Mouse (Mus musculus): ENCODE data around the gene Gpc5.
"Not testable (repeated sequence)": the region's sequence is repeated elsewhere in the genome, so short reads cannot be mapped to it uniquely, and the experiment has no call there.

Gpc5 gene

DNA sequence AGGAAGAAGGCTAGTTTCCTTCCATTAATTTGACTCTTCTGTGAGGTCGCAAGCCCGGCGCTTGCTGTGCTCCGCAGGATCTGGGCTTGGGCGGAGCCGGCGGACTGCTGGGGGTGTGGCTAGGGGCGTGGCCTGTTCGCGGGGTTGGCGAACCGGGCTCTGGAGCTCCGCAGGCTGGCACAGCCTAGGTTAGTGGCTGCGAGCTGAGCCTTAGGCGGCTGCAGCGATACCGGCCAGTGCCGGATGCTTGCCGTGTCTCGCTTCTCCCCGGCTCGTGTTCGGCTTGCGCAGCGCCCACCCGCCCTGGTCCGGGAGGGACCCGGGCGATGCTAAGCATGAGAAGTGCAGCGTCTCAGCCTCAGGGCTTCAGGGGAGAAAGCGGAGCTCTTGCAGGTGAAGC, at the start of gene Gpc5:
Gene Gpc5 (plus strand): TSS at position 135 of the 400 bp plus-strand sequence.
- peak; percentile 93 for DNase-seq

DNA sequence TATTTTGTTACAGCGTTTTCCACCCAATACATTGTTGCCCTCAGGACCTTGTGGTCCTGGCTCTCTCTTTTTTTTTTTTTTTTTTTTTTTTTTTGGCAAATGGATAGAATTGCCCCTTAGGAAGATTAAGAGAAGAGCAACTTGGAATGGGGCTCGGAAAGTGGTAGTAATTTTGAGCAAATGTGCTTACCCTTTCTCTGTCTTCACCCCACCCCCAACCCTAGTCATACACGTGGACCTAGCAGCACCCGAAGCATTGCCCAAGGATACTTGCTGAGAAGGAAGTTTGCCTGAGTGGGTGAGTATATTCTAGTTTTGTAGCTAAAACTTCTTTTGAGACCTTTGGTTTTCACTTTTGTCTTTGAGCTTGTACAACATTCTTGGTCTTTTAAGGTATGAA, 49.4 kb upstream of the Gpc5 start:
- DNase-seq = peak; percentile 25

DNA sequence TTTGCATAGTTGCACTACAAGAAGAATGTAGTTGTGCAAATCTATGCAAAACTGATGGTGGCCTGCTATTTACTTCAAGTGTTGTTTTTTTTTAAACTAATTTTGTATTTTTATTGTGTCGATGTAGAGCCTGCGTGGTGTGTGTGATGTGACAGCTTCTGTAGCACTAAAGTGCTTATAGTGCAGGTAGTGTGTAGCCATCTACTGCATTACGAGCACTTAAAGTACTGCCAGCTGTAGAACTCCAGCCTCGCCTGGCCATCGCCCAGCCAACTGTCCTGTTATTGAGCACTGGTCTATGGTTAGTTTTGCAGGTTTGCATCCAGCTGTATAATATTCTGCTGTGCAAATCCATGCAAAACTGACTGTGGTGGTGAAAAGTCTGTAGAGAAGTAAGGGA, 48.0 kb upstream of the Gpc5 start:
- no peak for DNase-seq

DNA sequence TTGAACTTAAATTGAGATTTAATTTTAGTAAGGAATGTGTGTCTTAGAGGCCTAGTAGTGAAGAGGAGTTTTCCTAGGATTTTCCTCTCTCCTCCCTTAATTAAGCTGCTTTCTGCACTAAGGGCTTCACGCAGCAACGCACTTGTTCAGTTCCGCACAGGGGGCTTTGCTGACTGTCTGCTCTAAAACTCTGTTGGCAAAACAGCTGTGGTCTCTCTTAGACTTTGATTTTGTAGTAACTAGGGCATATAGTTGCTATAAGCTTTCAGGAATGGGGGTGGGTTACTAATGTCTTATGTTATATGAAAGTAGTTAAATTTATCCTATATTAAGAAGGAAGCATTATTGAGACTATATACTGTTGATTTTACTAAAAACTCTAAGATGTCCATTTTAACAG, 46.3 kb upstream of the Gpc5 start:
- DNase-seq = no peak

DNA sequence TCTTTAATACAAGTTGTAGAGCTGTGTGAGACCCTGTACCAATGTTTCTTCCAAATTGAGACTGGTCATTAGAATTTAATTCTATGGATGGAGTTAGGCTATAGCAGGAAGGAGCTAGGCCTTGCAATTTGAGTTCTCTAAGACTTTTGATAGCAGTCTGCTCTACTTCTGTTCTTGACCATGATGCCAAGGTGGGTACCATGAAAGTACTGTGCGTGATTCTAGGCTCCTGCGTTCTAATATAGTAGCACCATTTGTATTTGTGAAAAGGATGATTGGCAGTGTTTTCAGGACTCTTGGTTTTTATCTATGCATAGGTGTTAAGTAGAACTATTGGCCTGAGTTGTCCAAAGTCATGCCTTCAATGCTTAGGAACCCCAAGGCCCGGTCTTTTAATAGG, 44.7 kb upstream of the Gpc5 start:
- DNase-seq = no peak

DNA sequence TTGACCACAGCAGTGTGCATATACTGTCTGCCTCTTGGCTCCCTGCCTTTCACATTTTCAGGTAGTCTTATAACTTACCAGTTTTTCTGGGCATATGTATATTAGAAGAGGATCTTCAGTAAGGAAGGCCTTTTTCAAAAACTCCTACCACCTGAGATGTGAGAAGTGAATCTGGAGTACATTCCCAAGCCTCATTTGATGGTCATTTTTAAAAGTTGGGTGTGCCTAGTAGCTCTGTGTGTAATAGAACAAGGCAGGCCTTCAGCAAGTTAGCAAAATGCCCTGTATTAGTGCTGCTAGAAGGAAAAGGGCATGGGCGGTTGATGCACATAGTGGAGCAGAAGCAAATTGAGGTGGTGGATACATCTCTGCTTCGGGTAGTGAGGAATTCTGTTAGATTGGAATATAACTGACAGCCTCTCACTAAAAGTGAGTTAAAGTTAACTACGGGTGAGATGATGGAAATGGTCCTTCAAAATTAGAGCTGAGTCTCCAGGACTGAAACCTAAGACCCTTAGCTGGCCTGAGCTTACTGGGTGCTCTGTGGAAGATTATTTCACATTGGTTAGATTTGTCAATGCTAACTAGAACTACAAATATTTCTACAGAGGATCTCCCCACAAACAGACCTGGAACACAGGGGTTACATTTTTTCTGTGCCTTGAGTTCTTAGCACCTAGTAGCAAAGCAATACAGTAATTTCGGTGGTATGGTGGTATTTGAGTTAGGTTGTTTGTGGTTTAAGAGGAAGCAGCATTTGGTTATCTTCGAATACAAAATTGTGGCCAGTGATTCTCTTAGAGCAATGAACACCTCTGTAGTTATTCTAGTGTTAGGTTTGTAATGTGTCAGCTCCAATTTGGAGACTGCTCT, 43.8 kb upstream of the Gpc5 start:
- DNase-seq = no peak

DNA sequence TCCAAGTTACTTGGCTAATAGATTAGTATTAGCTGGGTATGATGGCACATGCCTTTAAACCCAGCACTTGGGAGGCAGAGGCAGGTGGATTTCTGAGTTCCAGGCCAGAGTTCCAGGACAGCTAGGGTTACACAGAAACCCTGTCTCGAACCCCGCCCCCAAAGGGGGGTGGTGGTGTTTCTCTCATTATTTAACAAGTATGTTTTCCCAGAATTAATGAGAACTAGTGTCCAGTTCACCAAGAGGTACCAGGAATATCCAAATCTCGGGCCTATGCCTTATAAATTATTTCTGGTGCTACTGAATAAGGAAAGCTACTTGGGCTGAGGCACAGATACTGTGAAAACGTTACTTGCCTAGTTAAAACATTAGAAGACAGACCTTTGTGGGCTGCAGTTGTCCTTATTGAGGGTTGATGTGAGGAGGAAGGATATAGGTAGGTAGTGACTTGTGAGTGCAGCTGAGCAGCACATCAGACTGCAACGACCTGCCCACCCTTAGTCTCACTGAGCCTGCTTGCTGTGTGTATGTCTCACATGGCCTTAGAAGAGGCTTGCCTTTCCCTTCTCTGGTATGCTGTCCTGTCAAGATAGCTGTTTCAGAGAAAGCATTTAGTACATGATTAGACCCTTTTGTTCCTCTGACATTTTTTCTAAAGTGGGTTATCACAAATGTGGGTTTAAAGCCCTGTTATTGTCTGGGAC, 43.0 kb upstream of the Gpc5 start:
- no peak for DNase-seq

DNA sequence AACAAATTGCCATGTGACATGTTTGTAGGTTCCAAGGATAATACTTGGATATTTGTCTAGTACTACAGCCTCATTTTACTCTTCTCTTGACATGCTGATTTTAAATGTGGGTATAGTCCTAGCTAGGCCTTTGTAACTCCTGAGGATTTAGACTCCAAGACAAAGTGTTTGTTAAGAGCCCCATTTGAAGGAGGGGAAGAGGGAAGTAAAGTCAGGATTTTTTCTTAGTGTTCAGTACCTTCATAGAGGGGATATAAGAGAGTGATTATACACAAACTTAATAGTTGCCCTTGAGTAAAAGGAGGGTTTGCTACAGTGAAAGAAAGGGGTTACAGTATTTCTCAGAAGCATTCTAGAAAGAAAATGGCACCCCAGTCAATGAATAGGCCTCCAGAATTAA, 42.2 kb upstream of the Gpc5 start:
- DNase-seq = no peak

DNA sequence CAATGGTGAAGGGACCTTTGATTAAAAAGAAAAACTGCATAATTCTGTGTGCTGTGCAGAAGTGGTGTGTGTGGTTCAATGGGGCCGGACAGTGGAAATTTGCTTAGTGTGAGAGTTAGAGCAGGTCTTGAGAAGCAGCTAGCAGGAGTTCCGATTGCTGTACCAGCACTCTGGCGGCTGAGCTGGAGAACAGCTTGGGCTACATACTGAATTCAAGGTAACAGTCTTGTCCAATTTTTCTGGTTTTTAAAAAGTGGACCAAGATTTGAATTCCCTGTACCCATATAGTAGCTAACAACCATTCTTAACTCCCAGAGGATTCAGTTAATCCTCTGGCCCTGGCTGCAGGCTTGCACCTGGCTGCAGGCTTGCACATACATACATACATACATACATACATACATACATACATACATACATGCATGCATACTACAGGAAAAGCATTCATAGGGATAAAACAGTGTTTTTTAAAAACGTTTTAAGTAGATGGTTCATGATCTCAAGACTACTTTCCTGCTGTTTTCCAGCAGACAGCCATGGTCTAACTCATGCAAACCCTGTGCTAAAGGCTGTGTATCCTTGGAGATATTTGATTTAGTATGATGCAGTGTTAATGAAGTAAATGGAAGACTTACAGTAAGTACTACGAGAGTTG, 40.8 kb upstream of the Gpc5 start:
- DNase-seq = no peak

DNA sequence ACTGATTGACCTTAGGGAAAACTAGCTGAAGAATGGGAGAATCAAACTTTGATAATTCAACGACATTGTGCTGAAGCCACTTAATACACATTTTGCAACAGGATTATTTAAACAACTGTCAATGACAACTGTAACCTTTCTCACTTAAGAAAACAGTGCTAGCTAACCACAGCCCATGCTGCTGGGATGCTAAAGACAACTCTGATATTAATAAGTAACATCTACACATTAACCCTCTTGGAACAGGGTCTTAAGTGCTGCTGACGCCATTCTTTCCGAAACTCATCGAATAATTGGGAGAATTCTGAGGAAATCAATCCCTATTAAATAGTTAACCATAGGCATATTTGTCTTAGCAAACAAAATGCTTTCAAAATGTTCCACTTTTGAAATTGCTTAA, 39.6 kb upstream of the Gpc5 start:
- DNase-seq = no peak

DNA sequence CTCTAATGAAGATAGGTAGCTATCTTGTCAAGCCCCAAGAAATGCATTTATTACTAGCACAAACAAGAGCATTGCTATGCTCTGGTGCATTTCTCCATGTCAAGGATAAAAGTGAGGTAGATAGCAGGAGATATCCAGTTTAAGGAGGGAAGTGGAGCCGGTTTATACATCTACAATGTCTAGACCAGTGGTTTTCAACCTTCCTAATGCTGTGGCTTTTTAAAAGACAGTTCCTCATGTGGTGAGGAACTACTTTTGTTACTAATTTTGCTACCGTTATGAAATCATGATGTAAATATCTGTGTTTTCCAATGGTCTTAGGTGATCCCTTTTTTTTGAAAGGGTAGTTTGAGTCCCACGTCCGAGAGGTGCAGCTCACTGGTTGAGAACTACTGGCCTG, 37.8 kb upstream of the Gpc5 start:
- no peak for DNase-seq

DNA sequence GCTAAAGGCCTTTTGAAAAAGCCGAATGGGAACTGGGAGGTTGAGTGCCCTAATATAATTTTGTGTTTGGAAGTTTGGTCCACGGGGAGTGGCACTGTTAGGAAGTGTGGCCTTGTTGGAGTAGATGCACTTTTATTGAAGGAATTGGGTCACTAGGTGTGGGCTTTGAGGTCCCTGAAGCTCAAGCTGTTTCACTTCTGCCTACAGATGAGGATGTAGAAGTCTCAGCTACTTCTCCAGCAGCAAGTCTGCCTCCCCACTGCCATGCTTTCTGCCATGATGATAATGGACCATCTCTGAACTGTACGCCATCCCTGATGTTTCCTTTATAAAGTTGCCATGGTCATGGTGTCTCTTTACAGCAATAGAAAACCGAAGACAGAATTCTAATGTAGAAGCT, 34.5 kb upstream of the Gpc5 start:
- no peak for DNase-seq

DNA sequence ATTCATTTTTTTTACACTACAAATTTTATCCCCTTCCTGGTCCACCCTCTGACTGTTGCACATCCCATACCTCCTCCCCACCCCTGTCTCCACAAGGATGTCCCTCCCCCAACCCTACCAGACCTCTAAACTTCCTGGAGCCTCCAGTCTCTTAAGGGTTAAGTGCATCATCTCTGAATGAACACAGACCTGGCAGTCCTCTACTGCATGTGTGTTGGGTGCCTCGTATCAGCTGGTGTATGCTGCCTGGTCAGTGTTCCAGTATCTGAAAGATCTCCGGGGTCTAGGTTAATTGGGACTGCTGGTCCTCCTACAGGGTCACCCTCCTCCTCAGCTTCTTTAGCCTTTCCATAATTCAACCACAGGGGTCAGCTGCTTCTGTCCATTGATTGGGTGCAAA, 25.9 kb upstream of the Gpc5 start:
- not testable (repeated sequence) for DNase-seq

DNA sequence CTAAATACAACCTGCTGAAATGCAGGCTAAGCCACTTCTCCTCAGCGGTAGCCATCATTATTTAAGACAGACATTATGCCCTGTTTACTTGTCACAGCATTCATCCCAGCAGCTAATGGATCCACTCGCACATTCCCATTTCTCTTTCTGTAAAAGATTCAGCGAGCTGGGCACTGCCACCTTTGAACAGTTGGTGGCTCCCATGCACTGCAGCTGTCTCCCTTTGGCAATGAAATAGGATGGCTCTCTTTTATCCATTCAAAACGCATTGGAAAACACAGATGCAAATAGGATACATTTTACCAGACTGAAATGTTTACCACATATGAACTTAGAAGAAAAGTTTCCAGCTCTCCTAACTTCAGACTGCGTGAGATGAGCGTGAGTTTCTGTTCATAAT, 21.5 kb upstream of the Gpc5 start:
- DNase-seq = no peak

DNA sequence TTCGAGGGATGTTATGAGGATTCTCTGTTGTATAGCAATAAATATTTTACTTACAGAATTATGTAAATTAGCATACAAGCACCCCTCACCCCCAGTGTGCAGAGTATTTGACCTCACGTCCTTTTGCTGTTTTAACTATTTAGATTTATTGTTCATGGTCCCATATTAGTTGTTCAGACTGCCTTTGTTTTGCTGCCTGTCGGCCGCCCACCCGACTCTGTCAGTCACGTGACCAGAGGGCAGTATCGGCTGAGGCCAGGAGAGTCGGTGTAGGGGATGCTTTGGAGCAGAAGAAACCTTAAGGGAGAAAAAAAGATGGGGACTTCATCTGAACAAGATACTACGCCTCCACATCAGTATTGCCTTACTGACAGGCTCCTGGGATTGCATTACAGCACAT, 14.7 kb upstream of the Gpc5 start:
- no peak for DNase-seq

DNA sequence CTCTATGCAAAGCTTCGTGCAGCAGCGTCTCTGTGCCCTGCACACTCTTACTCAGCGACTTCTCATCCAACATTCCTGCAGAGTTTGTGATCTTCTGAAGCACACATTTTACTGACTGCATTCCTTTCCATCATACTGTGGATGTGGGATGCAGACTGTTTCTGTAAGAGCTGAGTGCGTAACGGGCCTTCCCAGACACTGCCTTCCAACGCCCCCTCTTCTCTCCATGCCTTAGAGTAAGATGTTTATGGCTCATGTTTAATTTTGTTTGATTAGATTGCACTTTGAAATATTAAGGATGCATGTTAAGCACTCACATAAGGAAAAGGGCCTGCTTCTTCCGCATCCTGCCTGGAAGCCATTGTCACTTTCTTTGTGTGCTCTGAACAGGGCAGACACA, 14.0 kb upstream of the Gpc5 start:
- DNase-seq = no peak

DNA sequence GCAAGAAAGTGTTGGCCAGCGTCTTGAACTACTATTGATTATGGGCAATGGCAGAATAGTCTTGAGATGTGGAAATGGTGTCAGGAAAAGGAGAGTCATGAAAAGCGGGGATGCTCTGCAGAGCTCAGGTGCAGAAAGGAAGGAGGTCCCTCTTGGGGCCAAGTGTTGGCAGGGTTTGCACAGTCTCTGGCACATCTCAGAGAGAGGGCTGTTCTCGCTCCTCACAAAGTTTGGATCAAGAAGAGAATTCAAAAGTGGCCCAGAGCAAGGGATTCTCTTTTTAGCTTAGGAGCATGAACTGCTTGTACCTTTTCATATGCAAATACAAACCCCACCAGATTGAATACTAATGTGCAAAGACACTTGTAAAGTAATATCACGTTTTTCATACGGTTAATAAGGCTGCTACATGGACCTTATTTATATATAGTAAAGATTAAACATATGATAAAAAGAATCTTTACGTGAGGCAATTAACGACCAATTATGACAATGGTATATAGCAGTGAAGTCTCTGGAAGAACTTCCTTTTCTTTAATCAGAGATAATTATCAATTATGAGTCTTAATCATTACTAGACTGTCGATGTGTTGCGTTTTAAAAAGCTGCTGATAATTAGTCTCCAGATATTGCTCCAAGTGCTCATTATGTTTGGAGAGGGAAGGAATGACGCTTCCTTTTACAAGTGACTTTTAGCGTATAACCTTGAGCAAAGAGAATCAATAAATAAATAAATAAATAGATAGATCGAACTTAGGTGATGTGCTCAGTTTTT, 10.1 kb upstream of the Gpc5 start:
- DNase-seq = no peak

DNA sequence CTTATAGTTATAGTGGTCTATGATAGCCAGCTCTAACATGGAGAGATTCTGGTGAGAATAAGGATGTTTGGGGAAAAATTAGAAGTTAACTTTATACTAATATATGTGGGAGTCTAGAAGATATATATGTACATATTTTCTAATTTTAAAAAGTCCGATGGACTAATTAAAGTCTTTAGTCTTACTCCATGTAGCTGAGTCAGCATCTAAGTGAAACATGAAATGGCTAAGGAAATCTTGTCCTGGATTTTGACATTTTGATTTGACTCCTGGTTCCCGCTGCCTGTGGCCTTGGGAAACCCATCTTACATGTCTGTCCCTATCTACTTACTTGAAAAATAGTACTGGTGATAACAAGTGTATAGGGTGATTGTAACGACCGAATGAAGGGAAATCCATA, 1.5 kb upstream of the Gpc5 start:
- no peak for DNase-seq

DNA sequence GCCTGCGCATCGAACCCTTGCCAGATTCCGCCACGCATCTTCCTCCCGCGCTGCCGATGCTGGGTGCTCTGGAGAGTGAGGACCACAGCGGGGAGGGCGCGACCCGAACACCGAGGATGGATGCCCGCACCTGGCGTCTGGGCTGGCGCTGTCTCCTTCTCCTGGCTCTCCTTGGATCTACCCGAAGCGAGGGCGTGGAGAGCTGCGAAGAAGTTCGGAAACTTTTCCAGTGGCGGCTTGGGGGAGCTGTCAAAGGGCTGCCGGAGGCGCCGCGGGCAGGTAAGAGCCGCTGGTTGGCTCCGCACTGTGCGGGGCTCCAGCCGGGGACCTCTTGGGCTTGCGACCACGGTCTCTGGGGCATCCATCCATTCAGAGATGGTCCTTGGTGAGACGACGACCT, 495 bp downstream of the Gpc5 start:
- DNase-seq = no peak

DNA sequence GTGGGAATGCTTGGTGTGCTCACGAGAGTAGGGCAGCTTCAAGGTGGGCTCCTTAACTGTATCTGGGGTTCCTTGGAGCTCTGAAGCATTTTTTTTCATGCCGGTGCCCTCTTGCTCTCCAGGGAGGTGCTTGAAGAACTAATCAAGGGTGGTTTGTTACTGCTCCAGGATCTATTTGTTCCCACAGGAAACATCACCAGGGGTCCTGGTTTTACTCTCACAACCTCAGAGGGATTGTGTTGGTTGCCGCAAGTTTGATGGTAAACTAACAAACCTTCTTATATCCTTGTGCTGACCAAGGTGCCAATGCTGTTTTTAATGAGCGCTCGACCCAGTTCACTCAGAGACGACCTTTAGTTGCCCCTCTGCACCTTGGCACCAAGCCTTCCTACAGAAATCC, 937 bp downstream of the Gpc5 start:
- DNase-seq = no peak

DNA sequence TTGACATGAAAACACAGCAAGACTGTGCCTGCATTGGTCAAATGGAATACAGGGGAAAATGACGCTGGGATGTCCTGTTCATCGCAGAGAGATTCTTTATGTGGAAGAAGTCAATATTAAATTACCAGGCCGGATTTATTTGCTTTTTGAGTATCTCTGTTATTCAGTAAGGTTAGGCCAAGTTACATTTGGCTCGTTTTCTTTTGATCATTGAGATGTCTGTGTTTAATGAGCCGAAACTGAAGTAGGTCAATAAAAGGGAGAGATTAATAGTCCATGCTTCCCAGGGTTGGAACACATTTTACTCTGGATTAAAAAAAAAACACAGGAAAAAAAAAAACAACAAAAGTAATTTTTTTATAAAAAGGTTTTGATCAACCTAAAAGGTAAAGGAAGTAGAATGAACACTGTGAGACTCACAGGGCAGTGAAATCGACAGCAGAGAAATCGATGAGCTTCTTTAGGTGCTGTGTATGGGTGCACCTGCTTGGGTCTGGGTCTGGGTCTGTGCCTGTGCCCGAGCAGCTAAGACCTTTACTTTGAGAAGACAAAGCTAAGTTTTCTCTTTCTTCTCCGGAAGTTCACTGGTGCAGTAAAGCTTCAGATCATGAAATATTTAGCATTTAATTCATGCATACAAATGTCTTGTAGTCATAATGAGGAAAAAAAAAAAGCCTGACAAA, 8.7 kb downstream of the Gpc5 start:
- no peak for DNase-seq

DNA sequence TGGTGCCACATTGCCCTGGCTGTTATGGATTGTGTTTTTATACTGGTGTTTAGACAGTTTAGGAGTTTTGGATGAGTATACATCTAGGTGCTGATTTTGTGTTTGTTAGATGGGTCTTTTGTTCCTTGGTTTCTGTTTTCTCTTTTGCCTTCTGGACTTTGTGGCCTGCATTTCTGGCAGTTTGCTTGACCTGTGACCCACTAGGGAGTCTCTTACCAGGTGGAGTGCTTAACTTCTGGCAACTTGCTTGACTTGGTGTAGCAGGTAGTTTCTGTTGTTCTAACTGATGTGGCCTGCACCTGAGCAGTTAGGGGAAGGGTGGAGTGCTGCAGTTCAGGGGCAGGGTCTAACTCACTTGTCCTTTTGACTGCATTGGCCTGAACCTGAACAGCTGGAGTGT, 14.3 kb downstream of the Gpc5 start:
- no peak for DNase-seq

DNA sequence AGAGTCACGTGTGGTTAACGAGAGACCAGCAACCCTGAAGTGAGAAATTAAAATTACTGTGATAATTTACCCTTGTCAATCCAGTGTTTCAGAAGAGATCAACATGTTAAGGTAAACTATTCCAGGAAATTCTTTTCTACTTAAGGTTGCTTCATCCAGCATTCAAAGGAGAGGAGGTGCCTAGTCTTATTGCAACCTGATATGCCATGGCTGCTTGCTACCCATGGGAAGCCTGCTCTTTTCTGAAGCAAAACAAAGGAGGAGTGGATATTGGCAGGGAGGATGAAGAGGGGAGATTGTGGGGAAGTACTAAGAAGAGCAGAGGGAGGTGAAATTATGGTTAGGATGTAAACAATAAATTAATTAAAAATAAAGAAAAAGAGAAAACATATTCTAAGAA, 15.5 kb downstream of the Gpc5 start:
- DNase-seq = no peak

Data from thymus, postnatal 14 days (tissue).